ENCODE assay signal across 8 mouse cellular contexts in genomic region chr2:33717378-33717777, GRCm38 (mm10).
DNase-seq lines count a peak whose midpoint lies in the region; ATAC-seq and TF ChIP-seq lines count a peak whose summit lies in the region.
"Had no signal": no experiment of that assay in that cellular context is flagged by ENCODE, and none has a peak within 500 bp of the region (broad histone marks: within the 10 kb centered on the region; RNA-seq: fewer than 3 reads in every experiment).

No protein-coding gene starts in this region.

- WGBS in kidney, embryonic 15.5 days = 37% methylated on average over 11 of the region's 11 CpGs
- 25% methylated on average over 11 of the region's 11 CpGs for WGBS in kidney, embryonic 16.5 days
- WGBS in embryonic facial prominence, embryonic 14.5 days = 7% methylated on average over 11 of the region's 11 CpGs
- 27% methylated on average over 11 of the region's 11 CpGs for WGBS in intestine, postnatal 0 days
- WGBS in stomach, embryonic 14.5 days = 20% methylated on average over 11 of the region's 11 CpGs

- peaks cover 54% of the 10 kb centered on the region for H3K4me1 ChIP-seq in kidney, embryonic 15.5 days
- peaks cover 32% of the 10 kb centered on the region for H3K4me1 ChIP-seq in kidney, embryonic 16.5 days (ENCODE audit: insufficient read depth, low read length)
- peaks cover 58% of the 10 kb centered on the region for H3K4me1 ChIP-seq in embryonic facial prominence, embryonic 14.5 days (ENCODE audit: control insufficient read depth, insufficient read depth, low read length)
- no peaks in the 10 kb centered on the region for H3K4me1 ChIP-seq in intestine, postnatal 0 days (replicated peaks; ENCODE audit: control insufficient read depth, insufficient read depth, low read length)
- H3K4me1 ChIP-seq in stomach, embryonic 14.5 days (ENCODE audit: control insufficient read depth, insufficient read depth, low read length) = peaks cover 37% of the 10 kb centered on the region

- DNase-seq in embryonic facial prominence, embryonic 14.5 days (ENCODE audit: low spot score) = no peak
- no peak for DNase-seq in kidney, postnatal 36 days
- DNase-seq: layer of hippocampus, adult 9-11 months had no signal

- H3K36me3 ChIP-seq in kidney, embryonic 15.5 days = no peaks in the 10 kb centered on the region
- H3K36me3 ChIP-seq in kidney, embryonic 16.5 days (ENCODE audit: insufficient read depth, low read length) = no peaks in the 10 kb centered on the region
- H3K36me3 ChIP-seq in embryonic facial prominence, embryonic 14.5 days (ENCODE audit: control insufficient read depth, insufficient read depth, low read length) = no peaks in the 10 kb centered on the region
- no peaks in the 10 kb centered on the region for H3K36me3 ChIP-seq in intestine, postnatal 0 days (ENCODE audit: control insufficient read depth, insufficient read depth)
- no peaks in the 10 kb centered on the region for H3K36me3 ChIP-seq in stomach, embryonic 14.5 days (ENCODE audit: control insufficient read depth, insufficient read depth, low read length)

- no peak overlapping the region for H3K4me3 ChIP-seq in kidney, embryonic 15.5 days (replicated peaks)
- no peak overlapping the region for H3K4me3 ChIP-seq in kidney, embryonic 16.5 days (ENCODE audit: low read length)
- H3K4me3 ChIP-seq in embryonic facial prominence, embryonic 14.5 days (ENCODE audit: low read depth, low read length) = peak overlapping the region; percentile 22
- H3K4me3 ChIP-seq in intestine, postnatal 0 days (ENCODE audit: low read depth, low read length) = peak overlapping the region; percentile 4; the same call in 1 of the 2 replicates
- H3K4me3 ChIP-seq in stomach, embryonic 14.5 days (ENCODE audit: low read depth, low read length) = no peak overlapping the region

- peak overlapping the region; percentile 48 for H3K4me2 ChIP-seq in kidney, embryonic 15.5 days
- H3K4me2 ChIP-seq in kidney, embryonic 16.5 days (replicated peaks; ENCODE audit: low read depth, low read length) = no peak overlapping the region; the same call in 1 of the 2 replicates
- peak overlapping the region; percentile 56 for H3K4me2 ChIP-seq in embryonic facial prominence, embryonic 14.5 days (ENCODE audit: low read depth, low read length)
- 0 out of 2 replicates have a peak overlapping the region, but pooled peaks have one; percentile 0 for H3K4me2 ChIP-seq in intestine, postnatal 0 days (replicated peaks; ENCODE audit: low read depth)
- H3K4me2 ChIP-seq in stomach, embryonic 14.5 days (replicated peaks; ENCODE audit: low read depth, low read length) = peak overlapping the region; percentile 40

- no peak overlapping the region for H3K27ac ChIP-seq in kidney, embryonic 15.5 days
- no peak overlapping the region for H3K27ac ChIP-seq in kidney, embryonic 16.5 days (ENCODE audit: low read length)
- peak overlapping the region; percentile 77 for H3K27ac ChIP-seq in embryonic facial prominence, embryonic 14.5 days (replicated peaks; ENCODE audit: low read depth, low read length)
- no peak overlapping the region for H3K27ac ChIP-seq in intestine, postnatal 0 days (ENCODE audit: low read depth, low read length)
- H3K27ac ChIP-seq in stomach, embryonic 14.5 days (ENCODE audit: low read length) = no peak overlapping the region

- H3K9ac ChIP-seq in kidney, embryonic 15.5 days = no peak overlapping the region
- H3K9ac ChIP-seq in kidney, embryonic 16.5 days (replicated peaks; ENCODE audit: low read length) = no peak overlapping the region
- no peak overlapping the region for H3K9ac ChIP-seq in embryonic facial prominence, embryonic 14.5 days (ENCODE audit: low read depth, low read length)
- no peak overlapping the region for H3K9ac ChIP-seq in intestine, postnatal 0 days (ENCODE audit: low read depth, low read length)
- no peak overlapping the region for H3K9ac ChIP-seq in stomach, embryonic 14.5 days (replicated peaks; ENCODE audit: low read depth, low read length)

- TF ChIP-seq CTCF in intestine, postnatal 0 days (IDR thresholded peaks at IDR 0.05; ENCODE audit: low read depth) = no peak

- H3K27me3 ChIP-seq in kidney, embryonic 15.5 days = peaks cover 76% of the 10 kb centered on the region
- H3K27me3 ChIP-seq in kidney, embryonic 16.5 days (ENCODE audit: insufficient read depth, low read length) = peaks cover 39% of the 10 kb centered on the region
- peaks cover 26% of the 10 kb centered on the region for H3K27me3 ChIP-seq in embryonic facial prominence, embryonic 14.5 days (replicated peaks; ENCODE audit: control insufficient read depth, insufficient read depth, low read length)
- H3K27me3 ChIP-seq in intestine, postnatal 0 days (replicated peaks; ENCODE audit: control insufficient read depth, insufficient read depth, low read length) = peaks cover 35% of the 10 kb centered on the region
- 0 out of 2 replicates have a peak, but pooled peaks cover 5% of the 10 kb centered on the region for H3K27me3 ChIP-seq in stomach, embryonic 14.5 days (ENCODE audit: control insufficient read depth, insufficient read depth, low read length)

- H3K9me3 ChIP-seq in kidney, embryonic 15.5 days (replicated peaks) = no peaks in the 10 kb centered on the region
- no peaks in the 10 kb centered on the region for H3K9me3 ChIP-seq in kidney, embryonic 16.5 days (ENCODE audit: low read length)
- H3K9me3 ChIP-seq in embryonic facial prominence, embryonic 14.5 days (ENCODE audit: control insufficient read depth, low read length) = no peaks in the 10 kb centered on the region
- H3K9me3 ChIP-seq in intestine, postnatal 0 days (ENCODE audit: control insufficient read depth) = no peaks in the 10 kb centered on the region
- H3K9me3 ChIP-seq in stomach, embryonic 14.5 days (ENCODE audit: control insufficient read depth, low read depth, low read length) = no peaks in the 10 kb centered on the region

- ATAC-seq in kidney, embryonic 15.5 days (replicated peaks; ENCODE audit: low FRiP score) = no peak
- no peak for ATAC-seq in kidney, embryonic 16.5 days (ENCODE audit: low FRiP score, low TSS enrichment)
- no peak for ATAC-seq in embryonic facial prominence, embryonic 14.5 days (ENCODE audit: low read depth)
- ATAC-seq in intestine, postnatal 0 days = no peak
- ATAC-seq in stomach, embryonic 14.5 days (ENCODE audit: insufficient number of reproducible peaks, insufficient read depth, low FRiP score, low read depth) = no peak
- ATAC-seq in megakaryocyte-erythroid progenitor cell, adult 5-6 weeks (replicated peaks; ENCODE audit: low FRiP score, low TSS enrichment, poor library complexity, severe bottlenecking) = no peak

Comparison
In these comparisons a context has a peak if more than half of its experiments do, and no peak if none do; other contexts are left out.
1. H3K4me3 ChIP-seq: peak in embryonic facial prominence, embryonic 14.5 days (single experiment) and intestine, postnatal 0 days (single experiment); none in kidney, embryonic 15.5 days (single experiment), kidney, embryonic 16.5 days (single experiment) and stomach, embryonic 14.5 days (single experiment).